Mouse (Mus musculus): ENCODE data around the gene Hnrnph3. TPM values are rescaled to one million over a fixed set of nuclear protein-coding genes. Genes with fewer than 3 reads are reported as not detected.

The Hnrnph3 gene
- polyA plus RNA-seq, 1 experiment from 2014 or later = 101 TPM

DNA sequence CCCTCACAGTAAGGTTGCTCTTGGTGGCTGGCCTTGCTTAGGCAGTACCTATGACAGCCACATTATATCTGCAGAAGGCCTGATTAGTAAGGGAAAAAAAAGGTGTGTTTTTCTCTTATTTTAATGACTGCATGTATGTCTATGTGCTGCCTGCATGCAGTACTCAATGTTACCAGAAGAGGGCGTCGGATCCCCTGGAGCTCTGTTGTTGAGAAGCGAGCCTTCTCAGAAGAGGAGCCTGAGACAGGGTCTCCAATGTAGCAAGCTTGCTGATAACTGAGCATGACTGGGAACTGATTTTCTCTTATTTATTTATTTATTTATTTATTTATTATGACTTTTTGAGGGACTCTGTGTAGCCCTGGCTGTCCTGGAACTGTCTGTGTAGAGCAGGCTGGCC lies 36.7 kb downstream of the Hnrnph3 start:
- ATAC-seq (ENCODE audit: low FRiP score, low TSS enrichment) (no peak), DNase-seq (peak; percentile 62)
- H3K9ac ChIP-seq (replicated peaks; ENCODE audit: low read length) = no peak overlapping the region
- no peaks in the 10 kb centered on the region for H3K27me3 ChIP-seq (ENCODE audit: control insufficient read depth, insufficient read depth, low read length)
- H3K27ac ChIP-seq (replicated peaks; ENCODE audit: low read depth, low read length) = no peak overlapping the region
- H3K9me3 ChIP-seq (ENCODE audit: control insufficient read depth, low read length) = no peaks in the 10 kb centered on the region
- H3K36me3 ChIP-seq (ENCODE audit: control insufficient read depth, insufficient read depth, low read length) = peaks cover 88% of the 10 kb centered on the region
- H3K4me2 ChIP-seq (ENCODE audit: low read length) = no peak overlapping the region
- H3K4me1 ChIP-seq (ENCODE audit: control insufficient read depth, insufficient read depth, low read length) = no peaks in the 10 kb centered on the region
- 24% methylated on average over 3 of the region's 3 CpGs for WGBS
- no peak overlapping the region for H3K4me3 ChIP-seq (replicated peaks; ENCODE audit: low read depth, low read length)

DNA sequence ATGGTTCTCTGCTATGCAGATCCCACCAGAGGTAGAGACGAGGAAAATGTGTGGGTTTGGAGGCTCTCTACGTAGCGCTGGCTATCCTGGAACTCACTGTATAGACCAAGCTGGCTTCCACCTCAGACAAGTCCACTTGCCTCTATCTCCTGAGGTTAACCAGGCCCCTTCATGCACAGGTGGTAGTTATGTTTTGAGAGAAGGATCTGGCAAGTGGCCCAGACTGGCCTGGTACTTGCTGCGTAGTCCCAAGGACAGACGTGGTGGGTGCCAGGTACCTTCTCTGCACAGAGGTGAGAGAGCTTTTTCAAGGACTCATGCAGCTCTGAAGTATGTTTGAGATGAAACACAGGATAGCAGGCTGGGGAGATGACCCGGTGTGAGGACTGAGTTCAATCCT lies 39.5 kb downstream of the Hnrnph3 start:
- no peak for ATAC-seq (ENCODE audit: low FRiP score, low TSS enrichment)
- no peak for DNase-seq

DNA sequence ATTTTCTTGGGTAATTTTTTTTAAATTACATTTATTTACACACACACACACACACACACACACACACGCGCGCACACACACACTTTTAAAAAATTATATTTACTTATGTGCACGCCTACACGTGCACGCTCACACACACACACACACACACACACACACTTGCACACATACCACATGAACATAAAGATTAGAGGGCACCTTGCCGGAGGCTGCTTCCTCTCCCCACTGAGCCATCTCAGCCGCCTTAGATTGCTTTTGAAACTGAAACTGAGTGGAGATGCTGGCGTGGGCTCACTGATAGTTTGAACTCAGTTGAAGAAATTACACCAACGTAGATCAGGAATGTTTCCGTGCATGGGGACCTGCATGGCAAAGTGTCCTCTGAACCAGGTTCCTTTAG lies 39.9 kb downstream of the Hnrnph3 start:
- H3K4me1 ChIP-seq (ENCODE audit: control insufficient read depth, insufficient read depth, low read length) = peaks cover 15% of the 10 kb centered on the region; the same call in 1 of the 2 replicates
- no peak overlapping the region for H3K4me3 ChIP-seq (replicated peaks; ENCODE audit: low read depth, low read length)
- H3K27ac ChIP-seq (replicated peaks; ENCODE audit: low read depth, low read length) = no peak overlapping the region
- peaks cover 60% of the 10 kb centered on the region for H3K36me3 ChIP-seq (ENCODE audit: control insufficient read depth, insufficient read depth, low read length)
- H3K4me2 ChIP-seq (ENCODE audit: low read length) = no peak overlapping the region
- H3K9ac ChIP-seq (replicated peaks; ENCODE audit: low read length) = no peak overlapping the region
- no peaks in the 10 kb centered on the region for H3K9me3 ChIP-seq (ENCODE audit: control insufficient read depth, low read length)
- H3K27me3 ChIP-seq (ENCODE audit: control insufficient read depth, insufficient read depth, low read length) = no peaks in the 10 kb centered on the region
- 96% methylated on average over 11 of the region's 11 CpGs for WGBS
- DNase-seq (no peak), ATAC-seq (ENCODE audit: low FRiP score, low TSS enrichment) (no peak)

More for the DNA sequence above, 39.5 kb downstream of the Hnrnph3 start:
- Histone ChIP-seq H3K9me3 (ENCODE audit: control insufficient read depth, low read length) (no peaks in the 10 kb centered on the region), H3K36me3 (ENCODE audit: control insufficient read depth, insufficient read depth, low read length) (peaks cover 64% of the 10 kb centered on the region), H3K4me2 (ENCODE audit: low read length) (no peak overlapping the region), H3K4me1 (ENCODE audit: control insufficient read depth, insufficient read depth, low read length) (peaks cover 13% of the 10 kb centered on the region; the same call in 1 of the 2 replicates), H3K9ac (replicated peaks; ENCODE audit: low read length) (no peak overlapping the region), H3K27me3 (ENCODE audit: control insufficient read depth, insufficient read depth, low read length) (no peaks in the 10 kb centered on the region), H3K27ac (replicated peaks; ENCODE audit: low read depth, low read length) (no peak overlapping the region), H3K4me3 (replicated peaks; ENCODE audit: low read depth, low read length) (no peak overlapping the region)
- 96% methylated on average over 6 of the region's 6 CpGs for WGBS

DNA sequence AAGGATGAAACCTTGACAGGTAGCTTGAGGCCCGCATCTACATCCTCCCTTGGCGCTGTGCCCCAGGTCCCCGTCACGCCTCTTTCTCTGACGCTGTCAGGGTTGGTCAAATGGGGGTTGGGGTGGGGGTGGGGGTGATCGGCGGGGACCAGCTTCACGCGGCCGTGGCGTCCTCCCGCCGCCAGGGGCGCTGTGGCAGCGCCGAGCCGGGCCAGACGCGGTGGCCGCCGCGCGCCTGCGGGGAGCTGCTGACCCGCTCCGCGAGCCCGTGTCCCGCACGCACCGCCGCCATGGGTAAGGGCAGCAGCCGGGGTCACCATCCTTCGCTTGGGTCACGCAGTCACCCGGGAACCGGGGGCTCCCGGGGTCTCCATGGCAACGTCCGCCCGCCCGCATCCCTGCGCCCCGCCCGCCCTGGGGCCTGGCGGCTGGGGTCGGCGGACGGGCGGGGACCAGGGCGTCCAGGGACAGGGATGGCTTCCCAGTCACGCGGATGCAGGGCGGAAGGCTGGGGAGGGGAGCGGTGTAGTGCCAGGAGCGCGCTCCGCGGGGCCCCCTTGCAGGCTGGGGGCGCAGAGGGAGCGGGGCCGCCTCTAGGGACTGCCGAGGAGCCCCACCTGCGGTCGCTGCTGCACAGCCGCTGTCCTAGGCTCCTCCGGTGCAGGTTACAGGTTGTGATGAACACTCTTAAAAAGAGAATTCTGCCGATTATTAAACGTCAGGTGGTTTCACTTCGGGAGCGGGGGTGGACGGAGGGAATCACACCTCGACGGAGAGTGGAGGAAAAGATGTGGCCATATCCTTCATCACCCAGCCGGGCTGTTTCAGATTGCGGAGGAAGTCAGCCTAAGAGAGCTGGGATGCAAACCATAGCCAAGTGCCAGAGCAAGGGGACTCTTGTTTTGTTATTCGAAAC lies 43.7 kb downstream of the Hnrnph3 start, which contains the start of gene Rufy2:
Gene Rufy2 (plus strand): TSS at position 185 of the 916 bp plus-strand sequence.
- H3K4me2 ChIP-seq (ENCODE audit: low read length) = peak within 1 kb of the TSS; percentile 64
- under 1% methylated on average over 77 of the region's 77 CpGs for WGBS
- H3K36me3 ChIP-seq (ENCODE audit: control insufficient read depth, insufficient read depth, low read length) = peaks cover 31% of the 10 kb centered on the region
- peak; percentile 94 for ATAC-seq (ENCODE audit: low FRiP score, low TSS enrichment)
- H3K4me1 ChIP-seq (ENCODE audit: control insufficient read depth, insufficient read depth, low read length) = peaks cover 15% of the 10 kb centered on the region; the same call in 1 of the 2 replicates
- no peaks in the 10 kb centered on the region for H3K27me3 ChIP-seq (ENCODE audit: control insufficient read depth, insufficient read depth, low read length)
- DNase-seq = peak; percentile 94
- peak within 1 kb of the TSS; percentile 97 for H3K4me3 ChIP-seq (replicated peaks; ENCODE audit: low read depth, low read length)
- H3K27ac ChIP-seq (replicated peaks; ENCODE audit: low read depth, low read length) = peak within 1 kb of the TSS; percentile 91
- peak within 1 kb of the TSS; percentile 98 for H3K9ac ChIP-seq (replicated peaks; ENCODE audit: low read length)
- H3K9me3 ChIP-seq (ENCODE audit: control insufficient read depth, low read length) = no peaks in the 10 kb centered on the region

DNA sequence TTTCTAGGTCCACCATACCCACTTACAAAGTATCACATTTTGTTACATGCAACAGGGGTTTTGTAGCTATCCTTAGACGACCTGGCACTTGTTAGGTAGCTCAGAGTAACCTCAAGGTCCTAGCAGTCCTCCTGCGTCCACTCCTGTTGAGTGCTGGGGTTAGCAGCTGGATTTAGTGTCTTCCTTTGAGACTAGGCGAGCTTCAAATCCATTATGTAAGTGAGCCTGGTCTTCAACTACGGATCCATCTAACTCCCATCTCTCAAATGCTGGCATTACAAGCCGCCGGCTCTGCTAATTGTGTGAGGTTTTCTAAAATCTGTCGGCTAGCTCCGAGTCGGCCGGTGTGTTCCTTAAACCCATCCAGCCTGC lies 44.4 kb downstream of the Hnrnph3 start:
- Histone ChIP-seq H3K4me2 (ENCODE audit: low read length) (peak overlapping the region; percentile 64), H3K36me3 (ENCODE audit: control insufficient read depth, insufficient read depth, low read length) (peaks cover 25% of the 10 kb centered on the region), H3K4me1 (ENCODE audit: control insufficient read depth, insufficient read depth, low read length) (peaks cover 15% of the 10 kb centered on the region; the same call in 1 of the 2 replicates), H3K27ac (replicated peaks; ENCODE audit: low read depth, low read length) (peak overlapping the region; percentile 91), H3K4me3 (replicated peaks; ENCODE audit: low read depth, low read length) (peak overlapping the region; percentile 97), H3K27me3 (ENCODE audit: control insufficient read depth, insufficient read depth, low read length) (no peaks in the 10 kb centered on the region), H3K9ac (replicated peaks; ENCODE audit: low read length) (peak overlapping the region; percentile 98), H3K9me3 (ENCODE audit: control insufficient read depth, low read length) (no peaks in the 10 kb centered on the region)
- WGBS = 5% methylated on average over 10 of the region's 10 CpGs
- DNase-seq = no peak
- ATAC-seq (ENCODE audit: low FRiP score, low TSS enrichment) = peak; percentile 4; the same call in 1 of the 2 replicates

DNA sequence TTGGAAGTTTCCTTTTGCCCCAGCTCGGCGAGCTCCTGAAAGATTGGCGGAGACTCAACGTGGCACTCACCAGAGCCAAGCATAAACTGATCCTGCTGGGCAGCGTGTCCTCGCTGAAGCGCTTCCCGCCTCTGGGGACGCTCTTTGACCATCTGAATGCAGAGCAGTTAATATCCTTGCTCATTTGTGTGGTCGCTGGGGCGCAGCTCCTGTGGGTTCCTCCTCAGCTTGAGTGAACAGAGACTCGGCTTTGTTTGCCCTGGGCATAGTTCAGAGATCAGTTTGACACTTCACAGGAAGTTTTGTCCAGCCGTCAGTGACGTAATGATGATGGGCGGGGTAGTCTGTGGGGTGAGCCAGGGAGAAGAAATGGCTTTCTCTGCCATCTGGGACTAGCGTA lies 52.2 kb downstream of the Hnrnph3 start:
- no peaks in the 10 kb centered on the region for H3K4me1 ChIP-seq (ENCODE audit: control insufficient read depth, insufficient read depth, low read length)
- DNase-seq = no peak
- H3K9ac ChIP-seq (replicated peaks; ENCODE audit: low read length) = no peak overlapping the region
- no peak overlapping the region for H3K4me2 ChIP-seq (ENCODE audit: low read length)
- no peak overlapping the region for H3K4me3 ChIP-seq (replicated peaks; ENCODE audit: low read depth, low read length)
- no peak overlapping the region for H3K27ac ChIP-seq (replicated peaks; ENCODE audit: low read depth, low read length)
- no peaks in the 10 kb centered on the region for H3K27me3 ChIP-seq (ENCODE audit: control insufficient read depth, insufficient read depth, low read length)
- 69% methylated on average over 16 of the region's 16 CpGs for WGBS
- ATAC-seq (ENCODE audit: low FRiP score, low TSS enrichment) = no peak
- H3K36me3 ChIP-seq (ENCODE audit: control insufficient read depth, insufficient read depth, low read length) = peaks cover 40% of the 10 kb centered on the region
- no peaks in the 10 kb centered on the region for H3K9me3 ChIP-seq (ENCODE audit: control insufficient read depth, low read length)

DNA sequence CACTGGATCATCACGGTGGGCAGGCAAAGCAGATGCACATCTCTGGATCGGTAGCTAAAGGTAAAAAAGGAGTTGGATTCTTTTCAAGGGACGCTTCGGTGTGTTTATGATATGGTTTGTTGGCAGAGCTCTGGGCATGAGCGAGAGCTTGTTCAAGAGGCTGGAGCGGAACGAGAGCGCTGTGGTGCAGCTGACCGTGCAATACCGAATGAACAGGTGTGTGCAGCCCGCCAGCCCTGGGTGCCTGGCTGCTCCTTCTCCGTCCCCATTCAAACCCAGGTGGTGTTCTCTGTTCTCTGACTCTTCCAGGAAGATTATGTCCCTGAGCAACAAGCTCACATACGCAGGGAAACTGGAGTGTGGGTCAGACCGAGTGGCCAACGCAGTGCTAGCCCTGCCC lies 57.7 kb downstream of the Hnrnph3 start:
- no peaks in the 10 kb centered on the region for H3K9me3 ChIP-seq (ENCODE audit: control insufficient read depth, low read length)
- no peak overlapping the region for H3K9ac ChIP-seq (replicated peaks; ENCODE audit: low read length)
- H3K4me3 ChIP-seq (replicated peaks; ENCODE audit: low read depth, low read length) = no peak overlapping the region
- H3K36me3 ChIP-seq (ENCODE audit: control insufficient read depth, insufficient read depth, low read length) = peaks cover 73% of the 10 kb centered on the region
- 96% methylated on average over 15 of the region's 15 CpGs for WGBS
- no peak overlapping the region for H3K27ac ChIP-seq (replicated peaks; ENCODE audit: low read depth, low read length)
- no peaks in the 10 kb centered on the region for H3K4me1 ChIP-seq (ENCODE audit: control insufficient read depth, insufficient read depth, low read length)
- H3K4me2 ChIP-seq (ENCODE audit: low read length) = no peak overlapping the region
- H3K27me3 ChIP-seq (ENCODE audit: control insufficient read depth, insufficient read depth, low read length) = no peaks in the 10 kb centered on the region
- ATAC-seq (ENCODE audit: low FRiP score, low TSS enrichment) (no peak), DNase-seq (no peak)

DNA sequence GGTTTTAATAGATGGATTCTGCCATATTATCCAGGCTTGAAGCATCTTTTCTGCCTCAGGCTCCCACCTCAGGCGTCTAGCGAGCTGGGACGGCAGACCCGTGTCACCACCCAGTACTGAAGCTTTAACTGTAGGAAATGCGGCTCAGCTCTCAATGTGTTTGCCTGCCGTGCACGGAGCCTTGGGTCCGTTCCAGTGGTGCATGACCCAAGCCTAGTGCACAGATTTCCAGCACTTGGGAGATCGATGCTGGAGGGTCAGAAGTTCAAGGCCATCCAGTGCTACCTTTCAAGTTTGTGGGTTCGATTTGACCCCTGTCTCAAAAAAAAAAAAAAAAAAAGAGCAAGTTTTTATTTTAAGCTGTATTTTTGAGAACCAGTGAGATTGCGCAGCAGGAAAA lies 58.2 kb downstream of the Hnrnph3 start:
- ATAC-seq (ENCODE audit: low FRiP score, low TSS enrichment) = no peak
- Histone ChIP-seq H3K27me3 (ENCODE audit: control insufficient read depth, insufficient read depth, low read length) (no peaks in the 10 kb centered on the region), H3K36me3 (ENCODE audit: control insufficient read depth, insufficient read depth, low read length) (peaks cover 76% of the 10 kb centered on the region), H3K9ac (replicated peaks; ENCODE audit: low read length) (no peak overlapping the region), H3K4me1 (ENCODE audit: control insufficient read depth, insufficient read depth, low read length) (no peaks in the 10 kb centered on the region), H3K27ac (replicated peaks; ENCODE audit: low read depth, low read length) (no peak overlapping the region), H3K4me3 (replicated peaks; ENCODE audit: low read depth, low read length) (no peak overlapping the region), H3K4me2 (ENCODE audit: low read length) (no peak overlapping the region), H3K9me3 (ENCODE audit: control insufficient read depth, low read length) (no peaks in the 10 kb centered on the region)
- no peak for DNase-seq
- WGBS = 97% methylated on average over 11 of the region's 11 CpGs
